Mouse (Mus musculus) spleen, embryonic (tissue): ENCODE results near the gene Slc38a5.

Experiments used
- CTCF ChIA-PET: fragments of 350-600 bp; sonication (Branson Sonifier 250); formaldehyde crosslinking; loops from one replicate; lab custom pipeline; 2022; lab: Charles Lee

Gene Slc38a5

DNA sequence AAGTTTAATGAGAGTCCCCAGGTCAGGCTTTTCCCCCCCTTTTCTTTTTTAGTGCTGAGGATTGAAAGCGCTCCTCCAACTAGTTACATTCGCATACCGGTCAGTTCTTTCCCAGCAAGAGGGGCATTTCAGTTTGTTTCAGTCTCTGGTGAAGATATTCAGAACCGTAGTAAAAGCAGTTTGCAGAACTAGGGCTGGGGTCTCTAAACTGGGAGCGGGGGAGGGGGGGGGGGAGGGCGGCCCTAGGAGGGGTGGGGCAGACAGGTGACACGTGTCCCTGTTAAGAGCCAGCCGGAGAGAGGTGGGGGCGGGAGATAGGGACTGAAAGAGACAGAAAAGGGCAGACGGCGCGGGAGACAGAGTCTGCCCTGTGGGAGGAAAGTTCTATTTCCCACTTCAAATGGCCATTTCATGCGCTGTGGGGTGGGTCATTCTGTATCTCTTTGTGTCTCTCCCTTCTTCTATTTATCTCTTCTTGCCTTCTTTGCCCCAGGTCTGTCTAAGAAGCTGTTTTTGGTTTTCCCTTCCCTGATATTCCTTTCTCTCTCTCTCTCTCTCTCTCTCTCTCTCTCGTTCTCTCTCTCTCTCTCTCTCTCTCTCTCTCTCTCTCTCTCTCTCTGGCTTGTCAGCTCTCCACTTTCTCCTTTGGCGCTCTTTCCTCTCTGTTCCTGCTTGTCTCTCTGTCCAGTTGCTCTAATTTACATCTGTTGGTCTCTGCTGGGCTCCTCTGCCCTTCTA lies at the start of gene Slc38a5:
Gene Slc38a5, plus strand, starts transcription at position 51 of the 738 bp plus-strand sequence.
- CTCF ChIA-PET: no interaction called here

- CTCF ChIA-PET: no interaction called here
Observed at GRCm38 (mm10) chrX:8222296-8222677, 48.6 kb upstream of the Slc38a5 start.

DNA sequence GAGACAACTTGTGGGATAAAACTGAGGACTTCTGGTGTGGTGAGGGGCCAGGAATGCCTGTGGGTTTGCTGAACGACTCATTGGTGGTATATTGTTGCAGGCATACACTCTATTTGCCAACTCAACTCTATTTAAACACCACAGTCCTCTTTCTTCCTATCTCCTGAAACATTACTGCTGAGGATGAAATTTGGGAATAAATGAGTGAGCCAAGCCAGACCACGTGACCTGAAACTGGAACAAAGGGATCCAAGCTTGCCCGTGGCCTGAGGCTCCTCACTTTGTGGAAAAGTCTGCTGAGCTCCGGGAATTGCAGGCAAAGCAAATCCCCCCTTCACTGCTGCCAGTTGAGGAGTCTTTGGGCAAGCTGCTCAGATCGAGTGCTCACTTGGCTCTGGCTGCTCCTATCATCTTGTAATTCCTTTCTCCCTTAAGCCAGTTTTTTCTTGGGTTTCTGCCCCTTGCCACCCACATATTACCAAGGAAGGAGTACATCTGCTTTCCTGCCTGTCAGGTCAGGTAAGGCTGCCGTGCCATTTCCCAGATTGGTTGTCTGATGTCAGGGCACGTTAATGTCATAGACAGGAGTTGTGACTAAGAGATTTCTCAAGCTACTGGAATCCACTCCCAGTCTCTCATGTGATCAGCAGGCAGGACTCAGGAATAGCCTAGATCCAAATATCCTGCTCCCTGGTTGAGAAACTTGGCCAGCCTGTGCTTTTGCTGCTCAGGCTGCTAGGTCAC lies 48.1 kb upstream of the Slc38a5 start:
- CTCF ChIA-PET: no interaction called here

DNA sequence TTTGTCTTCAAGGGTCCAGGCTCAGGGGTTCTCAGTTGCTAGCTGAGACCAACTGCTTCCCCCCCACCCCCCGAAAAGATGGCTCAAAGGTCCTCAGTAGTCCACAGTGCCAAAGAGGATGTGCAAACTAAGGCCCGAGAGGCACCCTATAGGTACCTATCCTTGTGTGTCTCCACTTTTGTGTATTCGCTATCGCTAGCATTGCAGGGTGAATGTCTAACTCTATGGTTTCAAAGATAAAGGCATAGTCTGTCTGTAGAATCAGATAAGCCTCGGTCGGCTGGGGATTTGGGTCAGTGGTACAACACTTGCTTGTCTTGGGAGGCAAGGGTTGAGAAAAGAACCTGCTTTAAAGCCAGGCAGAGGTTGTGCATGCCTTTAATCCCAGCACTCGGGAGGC lies 47.5 kb upstream of the Slc38a5 start:
- CTCF ChIA-PET: no interaction called here

DNA sequence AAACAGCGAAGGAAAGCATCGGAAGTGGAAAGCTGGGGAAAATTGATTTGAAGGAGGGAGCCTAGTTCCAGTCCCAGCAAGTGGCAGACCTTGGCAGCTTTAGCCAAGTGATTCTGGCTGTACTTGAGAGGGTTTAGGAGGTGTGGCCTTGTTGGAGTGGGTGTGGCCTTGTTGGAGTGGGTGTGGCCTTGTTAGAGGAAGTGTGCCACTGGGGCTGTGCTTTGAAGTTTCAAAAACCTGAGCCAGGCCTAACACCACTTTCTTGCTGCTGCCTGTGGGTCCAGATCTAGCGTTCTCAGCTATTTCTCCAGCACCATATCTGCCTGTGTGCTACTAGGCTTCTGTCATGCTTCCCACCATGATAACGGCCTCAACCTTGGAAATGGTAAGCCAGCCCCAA lies 40.7 kb upstream of the Slc38a5 start:
- CTCF ChIA-PET: no interaction called here

DNA sequence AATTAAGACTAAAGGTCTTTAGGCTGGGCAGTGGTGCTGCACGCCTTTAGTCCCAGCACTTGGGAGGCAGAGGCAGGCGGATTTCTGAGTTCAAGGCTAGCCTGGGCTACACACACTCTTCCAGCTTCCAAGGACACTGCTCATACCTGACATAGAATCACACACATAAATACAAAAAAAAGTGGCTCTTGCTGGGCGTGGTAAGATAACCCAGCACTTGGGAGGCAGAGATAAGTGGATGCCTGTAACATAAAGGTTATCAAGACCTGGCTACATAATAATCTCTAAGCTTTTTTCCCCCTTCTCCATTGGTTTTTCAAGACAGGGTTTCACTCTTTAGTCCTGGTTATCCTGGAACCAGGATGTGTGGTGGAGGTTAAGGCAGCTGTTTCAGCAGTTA lies 37.3 kb upstream of the Slc38a5 start:
- CTCF ChIA-PET: no interaction called here

DNA sequence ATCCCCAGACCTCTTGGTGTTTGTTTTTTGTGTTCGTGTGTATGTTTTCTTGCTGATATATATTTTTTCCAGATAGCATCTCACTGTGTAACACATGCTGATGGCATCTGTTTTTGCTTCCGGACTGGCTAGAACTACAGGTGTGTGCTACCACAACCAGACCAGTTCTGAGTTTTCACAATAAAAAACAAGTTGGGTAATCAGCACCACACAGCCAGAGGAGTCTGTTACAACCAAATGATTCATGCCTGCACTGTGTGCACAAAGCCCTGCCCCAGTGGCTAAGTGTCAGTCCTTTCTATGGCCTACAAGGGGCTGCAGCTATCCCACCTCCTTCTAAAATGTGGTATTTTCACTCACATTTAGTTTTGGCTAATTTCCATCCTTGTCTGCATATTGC lies 34.2 kb upstream of the Slc38a5 start:
- CTCF ChIA-PET: no interaction called here

GRCm38 (mm10) chrX:8238804-8239395 lies 32.0 kb upstream of the Slc38a5 start:
- CTCF ChIA-PET: no interaction called here

DNA sequence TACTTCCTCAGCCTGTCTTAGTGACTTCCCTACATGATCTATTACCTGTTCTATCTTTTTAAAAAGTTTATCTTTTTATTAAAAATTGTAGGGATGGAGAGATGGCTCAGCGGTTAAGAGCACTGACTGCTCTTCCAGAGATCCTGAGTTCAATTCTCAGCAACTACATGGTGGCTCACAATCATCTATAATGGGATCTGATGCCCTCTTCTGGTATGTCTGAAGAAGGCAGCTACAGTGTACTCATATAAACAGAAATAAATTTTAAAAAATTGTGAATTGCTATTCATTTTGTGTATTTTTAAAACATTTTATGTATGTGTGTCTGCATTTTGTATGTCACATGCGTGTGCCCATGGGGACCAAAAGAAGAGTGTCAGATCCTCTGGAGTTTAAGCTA lies 23.3 kb upstream of the Slc38a5 start:
- CTCF ChIA-PET: no interaction called here

DNA sequence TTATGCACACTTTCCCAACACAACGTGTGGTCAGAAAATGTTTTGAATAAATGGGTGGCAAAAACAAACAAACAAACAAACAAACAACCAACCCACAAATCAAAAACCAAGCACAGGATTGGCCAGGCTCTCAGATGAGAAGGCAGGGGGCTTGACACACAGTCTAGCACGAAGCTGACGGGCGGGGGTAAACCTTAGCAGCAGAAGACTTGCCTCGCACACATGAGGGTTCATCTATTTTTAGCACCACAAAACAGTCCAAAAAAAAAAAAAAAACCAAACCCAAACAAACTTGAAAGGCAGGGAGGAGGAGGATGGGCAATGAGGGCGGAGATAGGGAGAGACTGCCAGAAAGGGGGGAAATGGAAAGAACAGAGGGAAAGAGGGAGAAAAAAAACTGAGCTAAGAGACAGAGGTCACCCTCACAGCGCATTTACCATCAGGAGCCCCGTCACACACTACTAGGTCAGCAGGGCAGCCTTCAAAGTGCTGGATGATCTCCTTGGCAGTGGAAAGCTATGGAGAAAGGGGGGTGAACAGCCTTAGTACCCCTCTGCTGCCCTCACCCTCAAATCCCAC lies 22.3 kb upstream of the Slc38a5 start:
- CTCF ChIA-PET: no interaction called here

DNA sequence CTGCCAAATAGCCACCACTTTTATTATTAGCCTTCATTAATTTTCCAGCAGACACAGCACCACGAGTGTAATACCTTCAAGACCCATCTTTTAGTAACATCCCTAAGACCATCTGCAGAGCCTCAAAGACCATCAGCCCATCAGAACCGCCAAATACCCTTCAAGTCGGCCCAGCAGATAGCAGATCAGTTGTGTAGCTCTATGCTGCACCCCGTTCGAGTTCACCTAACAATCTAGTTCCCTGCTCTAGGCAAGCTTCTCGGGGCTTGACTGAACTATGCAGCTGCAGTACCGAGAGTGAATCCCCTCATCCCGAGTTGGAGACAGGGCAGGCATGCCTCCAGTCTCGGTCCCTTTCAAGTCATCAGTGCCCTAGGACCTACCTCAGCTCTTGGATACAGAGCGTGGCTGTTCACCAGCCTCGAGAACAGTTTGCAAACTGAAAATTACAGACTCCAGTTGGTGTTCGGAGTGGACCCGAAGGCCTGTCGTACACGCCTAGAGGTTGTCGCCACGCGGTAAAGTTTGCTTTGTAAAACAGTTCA lies 19.1 kb upstream of the Slc38a5 start:
- CTCF ChIA-PET: no interaction called here

- CTCF ChIA-PET: no interaction called here
Observed at GRCm38 (mm10) chrX:8252334-8253285, 18.3 kb upstream of the Slc38a5 start, which contains the start of gene Ftsj1. Gene Ftsj1 (minus strand): TSS chrX:8252406.

GRCm38 (mm10) chrX:8253711-8254110 lies 17.2 kb upstream of the Slc38a5 start:
- CTCF ChIA-PET: no interaction called here

DNA sequence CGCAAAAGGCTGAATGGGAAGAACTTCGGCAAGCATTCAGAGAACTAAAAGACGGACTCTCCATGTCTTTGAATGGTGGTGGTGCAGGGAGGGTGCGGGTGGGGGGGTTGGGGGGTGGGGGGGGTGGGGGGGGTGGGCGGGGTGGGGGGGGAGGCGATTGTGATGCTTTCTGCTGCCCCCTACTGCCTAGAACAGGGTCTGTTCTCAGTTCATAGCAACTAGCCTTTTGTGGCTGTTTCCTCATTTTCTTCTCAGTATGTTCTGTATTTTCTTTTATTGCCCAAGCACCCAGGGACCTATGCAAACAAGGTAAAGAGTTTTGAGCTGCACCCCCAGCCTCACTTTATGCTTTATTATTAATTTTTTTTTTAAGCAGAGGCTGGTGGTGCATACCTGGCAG lies 15.1 kb upstream of the Slc38a5 start:
- CTCF ChIA-PET: interaction anchor here (0.6 kb wide), 1 partner anchor 98 kb away, joined by 3 read pairs; no protein-coding TSS in a partner anchor

DNA sequence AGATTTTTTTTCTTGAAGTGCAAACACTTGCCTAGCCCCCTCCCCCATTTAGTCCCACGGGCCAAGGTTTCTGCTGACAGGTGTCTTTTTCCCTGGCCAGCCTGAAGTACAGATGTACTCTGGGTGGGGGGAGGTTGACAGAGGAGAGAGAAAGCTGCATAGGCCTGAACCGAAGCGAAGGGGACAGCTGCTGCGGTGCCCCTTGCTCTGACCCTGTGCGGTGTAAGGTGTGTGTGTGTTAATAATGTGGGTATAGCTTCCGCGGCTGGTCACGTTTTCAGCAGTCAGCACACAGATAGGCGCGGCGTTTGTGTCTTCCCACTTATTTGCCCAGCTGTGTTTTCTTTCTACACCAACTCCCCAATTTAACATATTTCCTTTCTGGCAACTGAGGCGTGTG lies 11.5 kb upstream of the Slc38a5 start:
- CTCF ChIA-PET: no interaction called here

- CTCF ChIA-PET: no interaction called here
Observed at GRCm38 (mm10) chrX:8263156-8263804, 7.7 kb upstream of the Slc38a5 start.

DNA sequence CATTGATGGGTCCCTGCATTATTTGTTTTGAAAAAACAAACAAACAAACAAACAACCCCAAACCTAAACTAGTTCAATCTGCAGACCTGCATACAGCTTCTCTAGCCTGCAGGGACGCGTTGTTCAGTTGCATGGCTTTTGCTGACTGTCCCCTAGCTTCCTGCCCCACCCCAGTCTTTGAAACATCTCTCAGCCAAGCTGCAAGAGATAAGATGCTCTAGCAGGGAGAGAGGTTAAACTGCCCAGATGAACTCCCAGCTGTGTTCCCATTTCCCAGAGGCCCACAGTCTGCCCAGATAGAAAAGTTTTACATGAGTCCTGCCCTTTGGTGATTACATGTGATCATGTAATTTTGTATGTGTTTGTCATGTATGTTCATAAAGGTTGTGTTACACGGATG lies 6.7 kb upstream of the Slc38a5 start:
- CTCF ChIA-PET: no interaction called here

- CTCF ChIA-PET: no interaction called here
Observed at GRCm38 (mm10) chrX:8272000-8272399, 1.1 kb downstream of the Slc38a5 start.

DNA sequence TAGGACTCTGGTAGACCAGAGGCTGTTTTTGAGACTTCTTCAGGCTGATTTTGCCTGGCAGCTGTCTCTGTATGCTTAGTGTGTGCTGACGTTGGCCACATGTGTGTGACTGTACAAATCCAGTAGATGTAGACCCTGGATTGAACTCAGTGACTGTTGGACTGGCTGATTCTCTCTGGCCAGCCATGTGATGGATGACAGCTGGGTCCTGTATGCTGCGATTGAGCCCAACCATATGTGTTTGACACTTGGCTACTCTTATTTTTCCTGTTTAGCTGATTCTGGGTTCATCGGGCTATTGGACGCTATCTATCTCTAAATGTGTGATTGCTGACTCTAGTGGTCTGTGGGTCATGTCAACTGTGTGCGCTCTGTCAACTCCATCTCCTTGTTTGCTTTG lies 3.1 kb downstream of the Slc38a5 start:
- CTCF ChIA-PET: no interaction called here

- CTCF ChIA-PET: no interaction called here
Observed at GRCm38 (mm10) chrX:8288621-8289020, 17.7 kb downstream of the Slc38a5 start.
